Mouse (Mus musculus) heart, embryonic 16.5 days (tissue): ENCODE data around the gene Gm20662. TPM values are rescaled to one million over a fixed set of nuclear protein-coding genes. Genes with fewer than 3 reads are reported as not detected.

Experiments used
- ATAC-seq: fragments of 200-750 bp; cut with Nextera tagmentation; replicated peaks from 2 replicates; pipeline ENCODE4 v1.8.0; 2017; ENCODE audit warnings: moderate number of reproducible peaks; ENCODE audit not compliant: insufficient read depth, low FRiP score; ENCODE audit errors: extremely low read depth
- H3K27ac ChIP-seq: fragments of 300-500 bp; sonication (generic); 2 replicates; pipeline ENCODE4 v1.5.1; 2014; ENCODE audit warnings: mild to moderate bottlenecking, low read length, control low read depth, moderate library complexity
- H3K27me3 ChIP-seq: fragments of 300-500 bp; sonication (generic); 2 replicates; pipeline ENCODE4 v1.6.1; 2014; ENCODE audit warnings: low read length, mixed read lengths; ENCODE audit not compliant: control insufficient read depth, insufficient read depth
- H3K36me3 ChIP-seq: fragments of 300-500 bp; sonication (generic); 2 replicates; pipeline ENCODE4 v1.6.1; 2014; ENCODE audit not compliant: control insufficient read depth, insufficient read depth
- H3K4me1 ChIP-seq: fragments of 300-500 bp; sonication (generic); 2 replicates; pipeline ENCODE4 v1.6.1; 2014; ENCODE audit warnings: low read length, mixed read lengths; ENCODE audit not compliant: control insufficient read depth, insufficient read depth
- H3K4me2 ChIP-seq: fragments of 300-500 bp; sonication (generic); 2 replicates; pipeline ENCODE4 v1.6.1; 2014; ENCODE audit warnings: low read depth, mild to moderate bottlenecking, control low read depth, low read length
- H3K4me3 ChIP-seq: fragments of 300-500 bp; sonication (generic); 2 replicates; pipeline ENCODE4 v1.5.1; 2014; ENCODE audit warnings: mild to moderate bottlenecking, control low read depth, low read length
- H3K9ac ChIP-seq: fragments of 300-500 bp; sonication (generic); 2 replicates; pipeline ENCODE4 v1.6.1; 2014; ENCODE audit warnings: low read length, control low read depth
- H3K9me3 ChIP-seq: fragments of 300-500 bp; sonication (generic); replicated peaks from 2 replicates; pipeline ENCODE4 v1.6.1; 2016; ENCODE audit warnings: low read length; ENCODE audit not compliant: control insufficient read depth
- WGBS: fragments of 180-500 bp; shearing (Covaris S2); extraction: QIAGEN DNeasy Blood & Tissue Kit; methylation state at CpG from one replicate; pipeline ENCODE4 v1.1.7; 2014; 5-methylcytosine and 5-hydroxymethylcytosine counted together
- polyA plus RNA-seq: library from polyadenylated mRNA; unstranded; fragments of >200 nt; fragmentation: Nextera tagmentation; extraction: Ambion mirVana; gene quantifications from 2 replicates; pipeline ENCODE4 v1.2.1, GENCODE M21; 2015

Gene Gm20662
- polyA plus RNA-seq = 0.36 and 0.76 TPM in 2 replicates

- WGBS = 89% methylated on average over 5 of the region's 5 CpGs
- H3K27ac ChIP-seq = no peak within 1 kb of the TSS
Observed at GRCm38 (mm10) chr9:107996049-107996448, at the start of gene Gm20662. Gene Gm20662 (plus strand): TSS chr9:107996349.

DNA sequence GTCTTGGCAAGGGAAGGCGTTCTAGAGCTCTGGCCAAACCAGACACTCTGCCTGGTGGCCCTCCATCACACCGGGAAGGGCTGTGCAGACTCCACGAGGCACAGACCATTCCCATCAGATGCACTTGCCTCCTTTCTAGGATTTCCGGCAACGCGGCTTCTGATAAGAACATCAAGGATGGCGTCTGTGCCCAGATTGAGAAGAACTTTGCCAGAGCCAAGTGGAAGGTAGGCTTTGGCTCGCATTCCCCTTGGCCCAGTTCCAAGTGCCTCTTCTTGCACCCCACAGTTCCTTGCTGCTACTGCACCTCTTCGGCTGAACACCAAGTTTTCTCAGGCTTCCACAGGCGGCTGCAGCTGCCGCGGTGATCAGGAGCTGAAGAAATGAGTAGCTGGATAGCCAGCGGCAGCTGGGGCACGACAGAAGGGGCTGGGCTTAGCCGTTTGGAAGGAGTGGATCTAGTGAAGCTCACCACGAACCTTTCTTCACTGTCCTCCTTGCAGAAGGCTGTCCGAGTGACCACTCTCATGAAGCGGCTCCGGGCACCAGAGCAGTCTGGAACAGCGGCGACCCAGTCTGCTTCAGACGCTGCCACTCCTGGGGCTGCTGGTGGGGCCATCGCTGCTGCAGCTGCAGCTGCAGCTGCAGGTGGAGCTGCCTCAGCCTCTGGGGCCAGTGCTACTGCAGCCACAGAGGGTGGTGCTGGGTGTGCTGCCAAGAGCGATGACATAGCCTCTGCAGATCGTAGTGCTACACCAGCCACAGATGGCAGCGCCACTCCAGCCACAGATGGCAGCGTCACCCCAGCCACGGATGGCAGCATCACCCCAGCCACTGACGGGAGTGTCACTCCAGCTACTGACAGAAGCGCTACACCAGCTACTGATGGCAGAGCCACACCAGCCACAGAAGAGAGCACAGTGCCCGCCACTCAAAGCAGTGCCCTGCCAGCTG lies 48.6 kb upstream of the Gm20662 start:
- no peaks in the 10 kb centered on the region for H3K9me3 ChIP-seq
- no peak overlapping the region for H3K4me2 ChIP-seq
- no peak overlapping the region for H3K9ac ChIP-seq
- H3K4me1 ChIP-seq = peaks cover 13% of the 10 kb centered on the region
- 76% methylated on average over 31 of the region's 31 CpGs for WGBS
- H3K36me3 ChIP-seq = no peaks in the 10 kb centered on the region
- no peak overlapping the region for H3K4me3 ChIP-seq
- ATAC-seq = no peak
- H3K27ac ChIP-seq = no peak overlapping the region
- H3K27me3 ChIP-seq = no peaks in the 10 kb centered on the region

More at GRCm38 (mm10) chr9:107996049-107996448, at the start of gene Gm20662:
- no peak within 1 kb of the TSS for H3K4me3 ChIP-seq
- H3K4me1 ChIP-seq = no peaks in the 10 kb centered on the region; the same call in 1 of the 2 replicates
- H3K9ac ChIP-seq = no peak within 1 kb of the TSS
- no peak for ATAC-seq
- no peaks in the 10 kb centered on the region for H3K9me3 ChIP-seq
- H3K4me2 ChIP-seq = no peak within 1 kb of the TSS
- no peaks in the 10 kb centered on the region for H3K27me3 ChIP-seq
- no peaks in the 10 kb centered on the region for H3K36me3 ChIP-seq

DNA sequence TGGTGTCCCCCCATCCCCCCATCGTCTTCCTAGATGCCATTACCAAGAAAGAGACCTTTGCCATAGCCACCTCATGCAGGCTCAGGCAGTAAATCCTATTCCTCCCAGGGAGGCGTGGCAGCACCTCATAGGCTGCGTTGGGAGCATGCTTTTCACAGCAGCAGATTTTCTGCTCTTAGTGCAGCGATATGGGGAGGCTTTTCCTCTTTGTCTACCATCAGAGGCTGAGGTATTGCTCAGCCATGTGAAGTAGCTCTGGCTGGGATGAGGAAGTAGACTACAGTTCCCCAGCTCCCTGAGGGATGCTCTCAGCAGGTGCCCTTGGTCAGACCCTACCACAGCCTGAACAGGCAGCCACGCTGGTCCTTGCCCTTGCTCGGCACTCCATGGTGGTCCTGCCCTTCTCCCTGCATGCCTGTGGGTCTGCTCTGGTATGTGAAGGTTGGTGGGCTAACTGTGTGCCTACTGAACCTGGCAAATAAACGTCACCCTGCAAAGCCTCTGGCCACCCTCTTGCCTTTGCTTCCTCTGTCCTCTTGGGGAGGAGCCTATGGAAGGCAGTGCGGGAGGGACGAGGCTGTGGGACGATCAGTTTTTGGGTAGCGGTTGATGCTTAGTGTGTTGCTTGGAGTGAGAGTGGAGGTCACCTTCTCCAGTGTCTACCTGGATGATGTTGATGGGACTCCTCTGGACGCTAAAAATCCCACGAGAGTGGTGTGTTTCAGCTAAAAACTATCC lies 46.8 kb upstream of the Gm20662 start:
- Histone ChIP-seq H3K27ac (no peak overlapping the region), H3K9me3 (no peaks in the 10 kb centered on the region), H3K27me3 (no peaks in the 10 kb centered on the region), H3K4me2 (no peak overlapping the region), H3K36me3 (no peaks in the 10 kb centered on the region), H3K4me3 (no peak overlapping the region), H3K4me1 (peaks cover 13% of the 10 kb centered on the region), H3K9ac (no peak overlapping the region)
- ATAC-seq = no peak
- WGBS = 74% methylated on average over 13 of the region's 13 CpGs

- Histone ChIP-seq H3K9ac (peak within 1 kb of the TSS; percentile 81), H3K36me3 (no peaks in the 10 kb centered on the region), H3K9me3 (no peaks in the 10 kb centered on the region), H3K27ac (peak within 1 kb of the TSS; percentile 70), H3K4me2 (peak within 1 kb of the TSS; percentile 78), H3K4me1 (peaks cover 13% of the 10 kb centered on the region), H3K27me3 (no peaks in the 10 kb centered on the region), H3K4me3 (peak within 1 kb of the TSS; percentile 83)
- ATAC-seq = no peak
- 89% methylated on average over 10 of the region's 10 CpGs for WGBS
Observed at GRCm38 (mm10) chr9:107949922-107950235, 46.3 kb upstream of the Gm20662 start, which contains the start of gene Traip. Gene Traip (plus strand): TSS chr9:107950136.

DNA sequence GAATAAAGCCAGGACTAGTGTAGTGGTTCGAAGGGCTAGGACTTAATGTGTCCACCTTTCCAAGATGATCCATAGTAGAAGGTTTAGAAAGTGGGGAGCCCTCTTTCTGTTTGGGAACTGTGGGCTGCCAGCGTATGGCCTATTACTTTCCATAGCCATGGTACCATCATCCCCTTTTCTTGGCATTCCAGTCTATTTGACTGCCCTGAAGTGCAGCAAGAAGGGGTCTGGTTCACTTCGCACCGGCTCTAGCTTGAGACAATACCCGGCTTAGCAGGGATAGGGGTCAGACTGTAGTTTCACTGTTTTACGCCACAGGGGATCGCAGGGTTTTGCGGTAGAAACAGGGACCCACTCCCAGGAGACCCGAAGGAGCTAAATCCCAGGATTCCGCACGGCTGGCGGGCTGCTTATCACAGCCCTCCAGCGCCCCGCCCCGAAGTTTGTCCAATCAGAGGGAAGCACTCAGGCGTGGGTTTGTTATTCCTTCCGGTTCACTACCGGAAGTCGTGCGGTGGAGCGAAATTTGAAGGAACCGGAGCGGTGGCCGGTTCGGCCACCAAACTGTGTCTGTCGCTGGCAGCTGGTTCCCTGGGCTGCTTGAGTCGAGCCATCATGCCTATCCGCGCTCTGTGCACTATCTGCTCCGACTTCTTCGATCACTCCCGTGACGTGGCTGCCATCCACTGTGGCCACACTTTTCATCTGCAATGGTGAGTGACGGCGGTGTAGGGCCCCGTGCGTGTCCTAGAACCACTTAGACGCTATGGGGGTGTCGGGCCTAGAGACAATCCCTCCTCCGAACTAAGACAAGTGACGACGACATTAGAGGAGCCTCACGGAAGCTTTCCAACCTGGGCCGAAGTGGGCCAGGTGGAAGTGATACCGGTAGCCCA lies 45.4 kb upstream of the Gm20662 start:
- WGBS = 15% methylated on average over 45 of the region's 45 CpGs

DNA sequence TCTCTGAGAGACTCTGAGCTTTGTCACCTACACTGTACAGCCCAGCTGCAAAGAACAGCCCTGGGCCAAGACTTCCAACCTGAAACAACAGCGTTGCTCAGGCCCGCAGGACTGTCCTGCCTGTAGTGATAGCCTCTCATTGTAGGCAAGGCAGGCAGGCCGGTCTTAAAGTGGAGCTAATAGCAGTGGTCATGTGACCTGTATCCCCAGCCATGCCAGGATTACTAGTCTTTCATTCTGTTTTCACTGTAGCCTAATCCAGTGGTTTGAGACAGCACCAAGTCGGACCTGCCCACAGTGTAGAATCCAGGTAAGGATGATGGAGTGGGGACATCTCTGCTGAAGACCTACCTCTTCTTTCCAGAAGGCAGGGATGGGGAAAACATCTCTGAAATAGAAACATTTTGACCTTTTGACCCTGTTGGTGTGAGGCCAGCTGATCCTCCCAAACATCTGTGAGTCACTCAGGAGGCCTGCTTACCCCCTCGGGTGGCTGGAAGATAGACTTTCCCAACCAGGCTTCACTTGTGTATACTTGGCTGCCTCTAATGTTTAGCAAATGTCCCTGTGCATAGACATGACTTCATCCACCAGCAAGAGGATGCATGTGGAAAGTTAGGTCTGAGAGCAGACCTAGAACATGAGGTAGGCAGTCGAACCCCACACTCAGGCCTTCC lies 40.4 kb upstream of the Gm20662 start:
- H3K9me3 ChIP-seq = no peaks in the 10 kb centered on the region
- no peak overlapping the region for H3K4me3 ChIP-seq
- H3K27me3 ChIP-seq = no peaks in the 10 kb centered on the region
- peaks cover 15% of the 10 kb centered on the region; the same call in 1 of the 2 replicates for H3K36me3 ChIP-seq
- no peak for ATAC-seq
- H3K4me2 ChIP-seq = no peak overlapping the region
- 68% methylated on average over 6 of the region's 6 CpGs for WGBS
- no peak overlapping the region for H3K9ac ChIP-seq
- H3K27ac ChIP-seq = no peak overlapping the region
- peaks cover 10% of the 10 kb centered on the region for H3K4me1 ChIP-seq

More for the DNA sequence above, 45.4 kb upstream of the Gm20662 start:
- no peaks in the 10 kb centered on the region for H3K36me3 ChIP-seq
- peak overlapping the region; percentile 83 for H3K4me3 ChIP-seq
- peak overlapping the region; percentile 78 for H3K4me2 ChIP-seq
- no peaks in the 10 kb centered on the region for H3K27me3 ChIP-seq
- H3K4me1 ChIP-seq = peaks cover 13% of the 10 kb centered on the region
- H3K9ac ChIP-seq = peak overlapping the region; percentile 81
- peak overlapping the region; percentile 70 for H3K27ac ChIP-seq
- H3K9me3 ChIP-seq = no peaks in the 10 kb centered on the region
- peak; percentile 93 for ATAC-seq

GRCm38 (mm10) chr9:107957141-107957540 lies 39.0 kb upstream of the Gm20662 start:
- H3K9ac ChIP-seq = no peak overlapping the region
- no peaks in the 10 kb centered on the region for H3K9me3 ChIP-seq
- no peaks in the 10 kb centered on the region for H3K4me1 ChIP-seq
- H3K27ac ChIP-seq = no peak overlapping the region
- WGBS = 59% methylated on average over 6 of the region's 6 CpGs
- H3K4me2 ChIP-seq = no peak overlapping the region
- H3K36me3 ChIP-seq = peaks cover 15% of the 10 kb centered on the region; the same call in 1 of the 2 replicates
- no peaks in the 10 kb centered on the region for H3K27me3 ChIP-seq
- no peak for ATAC-seq
- no peak overlapping the region for H3K4me3 ChIP-seq

DNA sequence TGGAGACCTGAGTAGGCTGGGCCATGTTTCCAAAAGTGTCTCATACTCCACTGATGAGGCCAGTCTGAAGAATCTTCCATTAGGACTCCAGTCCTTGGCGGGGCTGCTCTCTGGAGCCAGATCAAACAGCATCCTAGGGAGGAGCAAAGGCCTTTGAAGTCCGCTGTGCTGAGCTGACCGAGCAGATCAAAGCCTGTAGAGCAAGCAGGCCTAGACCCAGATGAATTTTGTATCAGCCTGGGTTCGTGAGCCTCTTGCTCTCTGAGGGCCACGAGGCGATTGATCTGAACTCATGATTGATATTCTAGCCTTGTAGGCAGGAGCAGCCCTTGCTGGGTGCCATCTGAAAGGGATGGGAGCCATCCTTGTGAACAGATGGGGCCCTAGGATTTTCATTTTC lies 36.3 kb upstream of the Gm20662 start:
- Histone ChIP-seq H3K4me3 (no peak overlapping the region), H3K9ac (no peak overlapping the region), H3K4me1 (no peaks in the 10 kb centered on the region), H3K9me3 (no peaks in the 10 kb centered on the region), H3K27ac (no peak overlapping the region), H3K36me3 (peaks cover 15% of the 10 kb centered on the region; the same call in 1 of the 2 replicates), H3K27me3 (no peaks in the 10 kb centered on the region), H3K4me2 (no peak overlapping the region)
- 71% methylated on average over 6 of the region's 6 CpGs for WGBS
- ATAC-seq = no peak
